Mouse (Mus musculus): ENCODE data around the gene Ctso. TPM values are rescaled to one million over a fixed set of nuclear protein-coding genes. Genes with fewer than 3 reads are reported as not detected.

Ctso gene
- polyA plus RNA-seq, 1 experiment from 2014 or later = 18.5 TPM

DNA sequence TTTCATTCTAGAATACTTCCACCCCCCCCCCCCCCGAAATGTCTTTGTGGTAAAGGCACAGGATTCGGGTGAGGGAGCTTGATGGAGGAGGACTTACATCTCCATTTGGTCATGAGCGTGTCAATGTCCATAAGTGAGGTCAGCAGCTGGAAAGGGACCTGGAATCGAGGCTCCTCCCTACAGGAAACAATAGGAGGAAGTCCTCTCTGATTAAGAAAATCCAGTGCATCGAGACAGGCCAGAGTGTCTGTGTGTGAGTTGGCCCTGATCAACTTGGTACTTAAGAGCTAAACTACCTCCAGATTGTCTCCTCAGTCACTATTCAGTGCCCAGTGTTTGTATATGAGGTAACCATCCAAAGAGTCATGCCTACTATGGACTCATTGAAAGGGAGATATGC, 28.9 kb downstream of the Ctso start:
- H3K9ac ChIP-seq = no peak overlapping the region
- no peaks in the 10 kb centered on the region for H3K9me3 ChIP-seq (replicated peaks)
- H3K4me1 ChIP-seq (replicated peaks) = no peaks in the 10 kb centered on the region
- no peak overlapping the region for H3K4me3 ChIP-seq
- H3K36me3 ChIP-seq = no peaks in the 10 kb centered on the region
- no peaks in the 10 kb centered on the region for H3K27me3 ChIP-seq
- H3K4me2 ChIP-seq = no peak overlapping the region
- WGBS = 74% methylated on average over 5 of the region's 5 CpGs
- no peak for ATAC-seq (replicated peaks; ENCODE audit: insufficient number of reproducible peaks, insufficient read depth, low FRiP score, low read depth)
- H3K27ac ChIP-seq = no peak overlapping the region

- H3K4me3 ChIP-seq = no peak overlapping the region
- WGBS = 78% methylated on average over 5 of the region's 5 CpGs
Observed at GRCm38 (mm10) chr3:81963768-81964167, 31.4 kb downstream of the Ctso start.

GRCm38 (mm10) chr3:81964596-81964995, 32.2 kb downstream of the Ctso start:
- H3K4me3 ChIP-seq = no peak overlapping the region
- ATAC-seq (replicated peaks; ENCODE audit: insufficient number of reproducible peaks, insufficient read depth, low FRiP score, low read depth) = no peak
- no peak overlapping the region for H3K27ac ChIP-seq
- no peaks in the 10 kb centered on the region for H3K4me1 ChIP-seq (replicated peaks)
- H3K36me3 ChIP-seq = no peaks in the 10 kb centered on the region
- no peaks in the 10 kb centered on the region for H3K9me3 ChIP-seq (replicated peaks)
- no peak overlapping the region for H3K4me2 ChIP-seq
- H3K9ac ChIP-seq = no peak overlapping the region
- WGBS = 64% methylated on average over 3 of the region's 3 CpGs
- H3K27me3 ChIP-seq = no peaks in the 10 kb centered on the region

More at GRCm38 (mm10) chr3:81963768-81964167, 31.4 kb downstream of the Ctso start:
- H3K27ac ChIP-seq = no peak overlapping the region
- H3K4me2 ChIP-seq = no peak overlapping the region
- H3K9ac ChIP-seq = no peak overlapping the region
- no peak for ATAC-seq (replicated peaks; ENCODE audit: insufficient number of reproducible peaks, insufficient read depth, low FRiP score, low read depth)
- no peaks in the 10 kb centered on the region for H3K36me3 ChIP-seq
- H3K4me1 ChIP-seq (replicated peaks) = no peaks in the 10 kb centered on the region
- no peaks in the 10 kb centered on the region for H3K9me3 ChIP-seq (replicated peaks)
- no peaks in the 10 kb centered on the region for H3K27me3 ChIP-seq

- H3K9me3 ChIP-seq (replicated peaks) = no peaks in the 10 kb centered on the region
- H3K9ac ChIP-seq = no peak overlapping the region
- H3K27me3 ChIP-seq = no peaks in the 10 kb centered on the region
- 52% methylated on average over 4 of the region's 4 CpGs for WGBS
- H3K36me3 ChIP-seq = no peaks in the 10 kb centered on the region
- H3K4me1 ChIP-seq (replicated peaks) = no peaks in the 10 kb centered on the region
- no peak overlapping the region for H3K27ac ChIP-seq
- no peak for ATAC-seq (replicated peaks; ENCODE audit: insufficient number of reproducible peaks, insufficient read depth, low FRiP score, low read depth)
- H3K4me3 ChIP-seq = no peak overlapping the region
- H3K4me2 ChIP-seq = no peak overlapping the region
Observed at GRCm38 (mm10) chr3:81975607-81976006, 43.2 kb downstream of the Ctso start.

- H3K27me3 ChIP-seq = no peaks in the 10 kb centered on the region
- no peak for ATAC-seq (replicated peaks; ENCODE audit: insufficient number of reproducible peaks, insufficient read depth, low FRiP score, low read depth)
- no peak within 1 kb of the TSS for H3K27ac ChIP-seq
Observed at GRCm38 (mm10) chr3:81976102-81976501, 43.7 kb downstream of the Ctso start, which contains the start of gene Tdo2. Tdo2 (minus strand) TSS chr3:81976202.

GRCm38 (mm10) chr3:81981576-81981975, 49.2 kb downstream of the Ctso start:
- 74% methylated on average over 5 of the region's 5 CpGs for WGBS
- H3K27me3 ChIP-seq = no peaks in the 10 kb centered on the region
- no peak overlapping the region for H3K27ac ChIP-seq
- H3K9me3 ChIP-seq (replicated peaks) = no peaks in the 10 kb centered on the region
- H3K4me3 ChIP-seq = no peak overlapping the region
- H3K4me1 ChIP-seq (replicated peaks) = no peaks in the 10 kb centered on the region
- ATAC-seq (replicated peaks; ENCODE audit: insufficient number of reproducible peaks, insufficient read depth, low FRiP score, low read depth) = no peak
- no peak overlapping the region for H3K9ac ChIP-seq
- no peaks in the 10 kb centered on the region for H3K36me3 ChIP-seq
- H3K4me2 ChIP-seq = no peak overlapping the region

More at GRCm38 (mm10) chr3:81976102-81976501, 43.7 kb downstream of the Ctso start, which contains the start of gene Tdo2:
- Histone ChIP-seq H3K9ac (no peak within 1 kb of the TSS), H3K4me2 (no peak within 1 kb of the TSS), H3K4me1 (replicated peaks) (no peaks in the 10 kb centered on the region), H3K9me3 (replicated peaks) (no peaks in the 10 kb centered on the region), H3K4me3 (no peak within 1 kb of the TSS), H3K36me3 (no peaks in the 10 kb centered on the region)

- H3K9me3 ChIP-seq (replicated peaks) = no peaks in the 10 kb centered on the region
- H3K9ac ChIP-seq = no peak within 1 kb of the TSS
- ATAC-seq (replicated peaks; ENCODE audit: insufficient number of reproducible peaks, insufficient read depth, low FRiP score, low read depth) = no peak
- no peak within 1 kb of the TSS for H3K27ac ChIP-seq
- H3K4me1 ChIP-seq (replicated peaks) = no peaks in the 10 kb centered on the region
- no peaks in the 10 kb centered on the region for H3K36me3 ChIP-seq
- WGBS = 79% methylated on average over 5 of the region's 5 CpGs
- no peak within 1 kb of the TSS for H3K4me3 ChIP-seq
- H3K4me2 ChIP-seq = no peak within 1 kb of the TSS
- H3K27me3 ChIP-seq = no peaks in the 10 kb centered on the region
Observed at GRCm38 (mm10) chr3:81981990-81982389, 49.6 kb downstream of the Ctso start, which contains the start of gene Asic5. Asic5 (plus strand) TSS chr3:81982290.

DNA sequence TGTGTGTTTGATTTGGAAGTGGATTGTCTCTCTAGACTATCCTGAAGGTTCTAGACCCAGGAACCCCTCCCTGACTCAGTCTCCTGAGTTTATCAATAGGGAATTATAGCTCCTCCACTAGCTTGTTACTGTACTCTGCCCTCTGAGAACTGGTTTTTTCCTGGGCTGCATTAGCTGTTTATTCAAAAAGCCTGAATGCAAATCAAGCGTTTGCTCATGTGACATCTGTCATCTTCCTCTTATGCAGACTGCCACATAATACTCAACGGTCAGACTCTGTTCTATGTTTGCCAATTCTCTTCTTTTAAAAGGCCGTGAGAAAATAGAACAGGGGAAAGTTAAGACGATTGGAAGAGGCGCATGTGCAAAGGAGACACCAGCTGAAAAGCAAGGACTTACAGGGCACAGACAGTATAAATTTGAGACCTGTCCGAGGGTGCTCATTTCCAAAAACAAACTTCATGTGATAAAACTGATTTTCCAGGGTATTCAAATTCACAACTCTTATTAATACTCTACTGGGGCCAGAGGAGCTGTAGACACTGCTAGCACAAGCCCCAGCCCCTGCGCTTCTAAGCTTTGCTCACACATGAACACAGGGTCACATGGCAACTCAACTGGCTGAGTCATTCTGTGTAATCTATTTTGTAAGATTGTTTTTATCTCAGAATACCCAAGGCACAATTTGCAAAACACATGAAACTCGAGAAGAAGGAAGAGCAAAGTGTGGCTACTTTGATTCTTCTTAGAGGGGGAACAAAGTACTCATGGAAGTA, 50.9 kb downstream of the Ctso start:
- Histone ChIP-seq H3K9me3 (replicated peaks) (no peaks in the 10 kb centered on the region), H3K4me2 (no peak overlapping the region), H3K4me3 (no peak overlapping the region), H3K36me3 (no peaks in the 10 kb centered on the region), H3K4me1 (replicated peaks) (no peaks in the 10 kb centered on the region), H3K27me3 (no peaks in the 10 kb centered on the region), H3K9ac (no peak overlapping the region), H3K27ac (no peak overlapping the region)
- ATAC-seq (replicated peaks; ENCODE audit: insufficient number of reproducible peaks, insufficient read depth, low FRiP score, low read depth) = no peak
- 69% methylated on average over 8 of the region's 8 CpGs for WGBS

GRCm38 (mm10) chr3:81985100-81985499, 52.7 kb downstream of the Ctso start:
- 37% methylated on average over 1 of the region's 1 CpGs for WGBS
- Histone ChIP-seq H3K4me2 (no peak overlapping the region), H3K27ac (no peak overlapping the region), H3K4me1 (replicated peaks) (peaks cover 8% of the 10 kb centered on the region), H3K9me3 (replicated peaks) (no peaks in the 10 kb centered on the region), H3K9ac (no peak overlapping the region), H3K27me3 (no peaks in the 10 kb centered on the region), H3K36me3 (no peaks in the 10 kb centered on the region), H3K4me3 (no peak overlapping the region)
- ATAC-seq (replicated peaks; ENCODE audit: insufficient number of reproducible peaks, insufficient read depth, low FRiP score, low read depth) = no peak

- Histone ChIP-seq H3K36me3 (no peaks in the 10 kb centered on the region), H3K4me3 (no peak overlapping the region), H3K27ac (no peak overlapping the region), H3K9ac (no peak overlapping the region), H3K27me3 (no peaks in the 10 kb centered on the region), H3K4me2 (no peak overlapping the region), H3K9me3 (replicated peaks) (no peaks in the 10 kb centered on the region), H3K4me1 (replicated peaks) (peaks cover 10% of the 10 kb centered on the region)
- WGBS = 90% methylated on average over 2 of the region's 2 CpGs
- no peak for ATAC-seq (replicated peaks; ENCODE audit: insufficient number of reproducible peaks, insufficient read depth, low FRiP score, low read depth)
Observed at GRCm38 (mm10) chr3:81986103-81986502, 53.7 kb downstream of the Ctso start.

GRCm38 (mm10) chr3:81987628-81988027, 55.2 kb downstream of the Ctso start:
- no peak overlapping the region for H3K4me3 ChIP-seq
- no peak overlapping the region for H3K4me2 ChIP-seq
- no peaks in the 10 kb centered on the region for H3K36me3 ChIP-seq
- H3K9ac ChIP-seq = no peak overlapping the region
- H3K27me3 ChIP-seq = no peaks in the 10 kb centered on the region
- H3K9me3 ChIP-seq (replicated peaks) = no peaks in the 10 kb centered on the region
- WGBS = 94% methylated on average over 3 of the region's 3 CpGs
- no peak for ATAC-seq (replicated peaks; ENCODE audit: insufficient number of reproducible peaks, insufficient read depth, low FRiP score, low read depth)
- no peak overlapping the region for H3K27ac ChIP-seq
- H3K4me1 ChIP-seq (replicated peaks) = peaks cover 10% of the 10 kb centered on the region

DNA sequence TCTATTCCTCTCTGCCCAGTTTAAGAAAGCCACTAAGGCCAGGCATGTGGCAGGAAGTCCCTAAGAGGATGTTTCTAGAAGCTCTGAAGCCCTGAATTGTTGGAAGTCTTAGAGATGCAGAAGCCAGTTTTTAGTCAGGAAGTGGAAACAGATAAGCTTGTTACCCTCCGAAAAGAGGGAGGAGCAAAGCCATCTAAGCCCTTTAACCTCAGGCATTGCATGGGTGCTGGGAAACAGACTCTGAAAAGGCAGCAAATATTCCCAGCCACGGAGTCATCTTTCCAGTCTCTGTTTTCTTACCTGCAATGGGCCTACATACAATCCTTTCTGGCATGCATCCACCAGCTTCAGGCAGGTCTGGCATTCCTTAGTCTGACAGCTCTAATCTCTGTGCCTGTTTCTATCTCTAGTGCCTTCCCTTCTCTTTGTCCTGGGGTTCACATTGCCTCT, 57.3 kb downstream of the Ctso start:
- peak overlapping the region; percentile 33 for H3K27ac ChIP-seq

More for the DNA sequence above, 57.3 kb downstream of the Ctso start:
- 0 out of 2 replicates have a peak overlapping the region, but pooled peaks have one; percentile 10 for H3K4me2 ChIP-seq
- no peaks in the 10 kb centered on the region for H3K9me3 ChIP-seq (replicated peaks)
- WGBS = 6% methylated on average over 2 of the region's 2 CpGs
- no peak overlapping the region for H3K4me3 ChIP-seq
- H3K36me3 ChIP-seq = no peaks in the 10 kb centered on the region
- H3K9ac ChIP-seq = no peak overlapping the region
- peaks cover 10% of the 10 kb centered on the region for H3K4me1 ChIP-seq (replicated peaks)
- peak; percentile 78 for ATAC-seq (replicated peaks; ENCODE audit: insufficient number of reproducible peaks, insufficient read depth, low FRiP score, low read depth)
- no peaks in the 10 kb centered on the region for H3K27me3 ChIP-seq

All from heart, embryonic 15.5 days (tissue).